Comparison of ENCODE assay signal across 24 mouse cellular contexts in genomic region chr3:61302214-61302613, GRCm38 (mm10).
"Had no signal": no experiment of that assay in that cellular context is flagged by ENCODE, and none has a peak within 500 bp of the region (broad histone marks: within the 10 kb centered on the region; RNA-seq: fewer than 3 reads in every experiment).

No protein-coding gene starts in this region.

- H3K36me3 ChIP-seq: heart, embryonic 13.5 days; heart, embryonic 15.5 days; hindbrain, embryonic 10.5 days; hindbrain, embryonic 12.5 days; intestine, embryonic 15.5 days; limb, embryonic 10.5 days; limb, embryonic 12.5 days; liver, embryonic 13.5 days had no signal

- H3K27me3 ChIP-seq: heart, embryonic 13.5 days; heart, embryonic 15.5 days; hindbrain, embryonic 12.5 days; intestine, embryonic 15.5 days; limb, embryonic 12.5 days; liver, embryonic 13.5 days had no signal

- H3K4me1 ChIP-seq: heart, embryonic 13.5 days; heart, embryonic 15.5 days; hindbrain, embryonic 10.5 days; hindbrain, embryonic 12.5 days; intestine, embryonic 15.5 days; limb, embryonic 10.5 days; limb, embryonic 12.5 days; liver, embryonic 13.5 days had no signal

- H3K4me3 ChIP-seq: heart, adult 2 months; heart, embryonic 13.5 days; heart, embryonic 15.5 days; hindbrain, embryonic 10.5 days; hindbrain, embryonic 12.5 days; intestine, embryonic 15.5 days; layer of hippocampus, adult 2 months; left cerebral cortex, adult 2 months; limb, embryonic 10.5 days; limb, embryonic 12.5 days; liver, embryonic 13.5 days had no signal

- H3K9ac ChIP-seq: heart, embryonic 13.5 days; heart, embryonic 15.5 days; hindbrain, embryonic 12.5 days; hindbrain, embryonic 14.5 days; intestine, embryonic 15.5 days; limb, embryonic 12.5 days; liver, embryonic 13.5 days had no signal

- H3K9me3 ChIP-seq: heart, embryonic 13.5 days; heart, embryonic 15.5 days; hindbrain, embryonic 10.5 days; hindbrain, embryonic 12.5 days; intestine, embryonic 15.5 days; limb, embryonic 10.5 days; limb, embryonic 12.5 days; liver, embryonic 13.5 days had no signal

- DNase-seq: gastrocnemius, postnatal 14 days; gastrocnemius, postnatal 36 days; heart, adult 2 months; heart, postnatal 36 days; kidney, adult 18-20 months; kidney, adult 8-10 months; kidney, postnatal 10 days; kidney, postnatal 25 days; kidney, postnatal 4 days; liver; liver, embryonic 13.5 days had no signal

- H3K27ac ChIP-seq: heart, adult 2 months; heart, embryonic 13.5 days; heart, embryonic 15.5 days; hindbrain, embryonic 10.5 days; hindbrain, embryonic 12.5 days; hindbrain, embryonic 14.5 days; intestine, embryonic 15.5 days; layer of hippocampus, adult 2 months; left cerebral cortex, adult 2 months; limb, embryonic 10.5 days; limb, embryonic 12.5 days; liver, embryonic 13.5 days had no signal

- ATAC-seq: hindbrain, embryonic 16.5 days; inflammation-experienced regulatory T-cells, adult 6 months; intestine, embryonic 15.5 days; intestine, postnatal 0 days had no signal
